Mouse (Mus musculus) forebrain, embryonic 16.5 days (tissue): ENCODE measurements around the gene Lrrc29. TPM values are rescaled to one million over a fixed set of nuclear protein-coding genes. Genes with fewer than 3 reads are reported as not detected.

Experiments
- ATAC-seq: fragments of 200-750 bp; cut with Nextera tagmentation; 2 replicates; pipeline ENCODE4 v1.8.0; 2017; ENCODE audit warnings: mild to moderate bottlenecking, moderate library complexity
- H3K27ac ChIP-seq: fragments of 300-500 bp; sonication (generic); 2 replicates; pipeline ENCODE4 v1.5.1; 2014; ENCODE audit warnings: low read length, control low read depth
- H3K27me3 ChIP-seq: fragments of 300-500 bp; sonication (generic); replicated peaks from 2 replicates; pipeline ENCODE4 v1.6.1; 2014; ENCODE audit warnings: low read length; ENCODE audit not compliant: control insufficient read depth, insufficient read depth
- H3K36me3 ChIP-seq: fragments of 300-500 bp; sonication (generic); 2 replicates; pipeline ENCODE4 v1.6.1; 2014; ENCODE audit not compliant: control insufficient read depth, insufficient read depth
- H3K4me1 ChIP-seq: fragments of 300-500 bp; sonication (generic); replicated peaks from 2 replicates; pipeline ENCODE4 v1.6.1; 2014; ENCODE audit warnings: low read length; ENCODE audit not compliant: control insufficient read depth, insufficient read depth
- H3K4me2 ChIP-seq: fragments of 300-500 bp; sonication (generic); 2 replicates; pipeline ENCODE4 v1.6.1; 2014; ENCODE audit warnings: mild to moderate bottlenecking, low read length, control low read depth
- H3K4me3 ChIP-seq: fragments of 300-500 bp; sonication (generic); replicated peaks from 2 replicates; pipeline ENCODE4 v1.5.1; 2014; ENCODE audit warnings: mild to moderate bottlenecking, low read length, control low read depth
- H3K9ac ChIP-seq: fragments of 300-500 bp; sonication (generic); replicated peaks from 2 replicates; pipeline ENCODE4 v1.6.1; 2014; ENCODE audit warnings: low read depth, low read length, control low read depth
- H3K9me3 ChIP-seq: fragments of 300-500 bp; sonication (generic); 2 replicates; pipeline ENCODE4 v1.6.1; 2016; ENCODE audit warnings: low read length; ENCODE audit not compliant: control insufficient read depth
- WGBS: fragments of 180-500 bp; shearing (Covaris S2); extraction: QIAGEN DNeasy Blood & Tissue Kit; methylation state at CpG from one replicate; pipeline ENCODE4 v1.1.7; 2014; 5-methylcytosine and 5-hydroxymethylcytosine counted together
- polyA plus RNA-seq: library from polyadenylated mRNA; unstranded; fragments of >200 nt; fragmentation: Nextera tagmentation; extraction: Ambion mirVana; gene quantifications from 2 replicates; pipeline ENCODE4 v1.2.1, GENCODE M21; 2015

The Lrrc29 gene
- polyA plus RNA-seq, 1 experiment from 2014 or later: 0.99 TPM

- no peaks in the 10 kb centered on the region for H3K27me3 ChIP-seq
- H3K9me3 ChIP-seq: no peaks in the 10 kb centered on the region
- 96% methylated on average over 9 of the region's 9 CpGs for WGBS
- no peak overlapping the region for H3K4me2 ChIP-seq
- no peak overlapping the region for H3K9ac ChIP-seq
- H3K36me3 ChIP-seq: peaks cover 26% of the 10 kb centered on the region
- H3K27ac ChIP-seq: no peak overlapping the region
- H3K4me1 ChIP-seq: peaks cover 7% of the 10 kb centered on the region
- no peak for ATAC-seq
- H3K4me3 ChIP-seq: no peak overlapping the region
Measured at GRCm38 (mm10) chr8:105331931-105332330, 5.9 kb upstream of the Lrrc29 start.

- no peak overlapping the region for H3K4me2 ChIP-seq
- H3K27ac ChIP-seq: no peak overlapping the region
- peaks cover 26% of the 10 kb centered on the region for H3K36me3 ChIP-seq
- no peak overlapping the region for H3K4me3 ChIP-seq
- no peak overlapping the region for H3K9ac ChIP-seq
- ATAC-seq: no peak
- no peaks in the 10 kb centered on the region for H3K9me3 ChIP-seq
- H3K4me1 ChIP-seq: peaks cover 9% of the 10 kb centered on the region
- H3K27me3 ChIP-seq: no peaks in the 10 kb centered on the region
- 95% methylated on average over 22 of the region's 22 CpGs for WGBS
Measured at GRCm38 (mm10) chr8:105331469-105331868, 5.4 kb upstream of the Lrrc29 start.

- no peaks in the 10 kb centered on the region for H3K27me3 ChIP-seq
- no peak for ATAC-seq
- H3K4me2 ChIP-seq: no peak overlapping the region
- H3K4me3 ChIP-seq: no peak overlapping the region
- H3K36me3 ChIP-seq: peaks cover 26% of the 10 kb centered on the region
- H3K9me3 ChIP-seq: no peaks in the 10 kb centered on the region
- H3K4me1 ChIP-seq: peaks cover 13% of the 10 kb centered on the region
- H3K27ac ChIP-seq: no peak overlapping the region
- WGBS: 93% methylated on average over 12 of the region's 12 CpGs
- H3K9ac ChIP-seq: no peak overlapping the region
Measured at GRCm38 (mm10) chr8:105330325-105330724, 4.2 kb upstream of the Lrrc29 start.

DNA sequence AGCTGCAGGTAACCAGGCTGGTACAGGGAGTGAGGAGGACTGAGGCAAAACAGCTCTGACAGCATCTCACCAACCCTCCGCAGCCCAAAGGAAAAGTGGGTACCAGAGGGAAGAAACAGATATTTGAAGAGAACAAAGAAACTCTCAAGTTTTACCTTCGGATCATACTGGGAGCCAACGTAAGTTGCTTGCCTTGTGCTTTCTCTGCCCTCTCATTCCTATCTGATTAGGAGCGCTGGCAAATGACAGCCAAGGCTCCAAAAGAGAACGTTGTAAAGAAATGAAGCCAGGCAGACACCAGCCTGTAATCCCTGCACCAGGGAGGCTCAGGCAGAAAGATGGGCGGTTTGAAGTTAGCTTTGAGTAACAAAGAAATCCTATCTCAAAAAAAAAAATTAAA, 890 bp upstream of the Lrrc29 start:
- peaks cover 26% of the 10 kb centered on the region for H3K36me3 ChIP-seq
- no peak overlapping the region for H3K27ac ChIP-seq
- no peaks in the 10 kb centered on the region for H3K27me3 ChIP-seq
- peak overlapping the region; percentile 93 for H3K9ac ChIP-seq
- 36% methylated on average over 6 of the region's 6 CpGs for WGBS
- H3K9me3 ChIP-seq: no peaks in the 10 kb centered on the region
- peaks cover 21% of the 10 kb centered on the region for H3K4me1 ChIP-seq
- peak overlapping the region; percentile 79 for H3K4me2 ChIP-seq
- no peak for ATAC-seq
- peak overlapping the region; percentile 91 for H3K4me3 ChIP-seq

DNA sequence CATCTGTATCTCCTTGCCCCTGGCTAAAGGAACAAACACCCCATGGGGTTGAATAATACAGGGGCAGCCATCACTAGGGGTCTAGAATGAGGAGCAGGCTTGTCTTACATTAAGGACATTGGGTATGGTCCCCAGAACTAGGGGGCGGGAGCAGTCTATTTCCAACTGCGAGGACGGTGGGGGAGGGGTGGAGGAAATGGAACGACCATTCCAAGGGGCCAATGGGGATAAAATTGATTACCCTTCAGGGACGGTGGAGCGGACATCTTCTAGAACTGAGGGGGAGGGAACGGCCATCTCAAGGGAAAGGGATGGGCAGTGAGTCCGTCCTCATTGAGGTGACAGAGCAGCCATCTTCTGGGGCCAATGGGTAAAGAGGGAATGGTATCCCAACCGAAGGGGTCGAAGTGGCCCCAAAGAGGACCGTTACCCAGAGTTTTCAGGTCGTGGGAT, 411 bp downstream of the Lrrc29 start:
- peaks cover 15% of the 10 kb centered on the region for H3K36me3 ChIP-seq
- no peaks in the 10 kb centered on the region for H3K27me3 ChIP-seq
- H3K4me2 ChIP-seq: peak overlapping the region; percentile 76
- H3K9me3 ChIP-seq: no peaks in the 10 kb centered on the region
- peak overlapping the region; percentile 93 for H3K9ac ChIP-seq
- H3K4me1 ChIP-seq: peaks cover 21% of the 10 kb centered on the region
- WGBS: 1% methylated on average over 12 of the region's 12 CpGs
- peak overlapping the region; percentile 63; the same call in 1 of the 2 replicates for H3K27ac ChIP-seq
- peak overlapping the region; percentile 91 for H3K4me3 ChIP-seq
- no peak; the same call in none of the 2 replicates for ATAC-seq

- no peak for ATAC-seq
- H3K9ac ChIP-seq: no peak overlapping the region
- no peak overlapping the region for H3K4me2 ChIP-seq
- H3K4me3 ChIP-seq: no peak overlapping the region
- peaks cover 21% of the 10 kb centered on the region for H3K4me1 ChIP-seq
- H3K36me3 ChIP-seq: peaks cover 4% of the 10 kb centered on the region; the same call in 1 of the 2 replicates
- H3K27me3 ChIP-seq: no peaks in the 10 kb centered on the region
- 87% methylated on average over 4 of the region's 4 CpGs for WGBS
- H3K27ac ChIP-seq: no peak overlapping the region
- no peaks in the 10 kb centered on the region for H3K9me3 ChIP-seq
Measured at GRCm38 (mm10) chr8:105323183-105323582, 2.9 kb downstream of the Lrrc29 start.

DNA sequence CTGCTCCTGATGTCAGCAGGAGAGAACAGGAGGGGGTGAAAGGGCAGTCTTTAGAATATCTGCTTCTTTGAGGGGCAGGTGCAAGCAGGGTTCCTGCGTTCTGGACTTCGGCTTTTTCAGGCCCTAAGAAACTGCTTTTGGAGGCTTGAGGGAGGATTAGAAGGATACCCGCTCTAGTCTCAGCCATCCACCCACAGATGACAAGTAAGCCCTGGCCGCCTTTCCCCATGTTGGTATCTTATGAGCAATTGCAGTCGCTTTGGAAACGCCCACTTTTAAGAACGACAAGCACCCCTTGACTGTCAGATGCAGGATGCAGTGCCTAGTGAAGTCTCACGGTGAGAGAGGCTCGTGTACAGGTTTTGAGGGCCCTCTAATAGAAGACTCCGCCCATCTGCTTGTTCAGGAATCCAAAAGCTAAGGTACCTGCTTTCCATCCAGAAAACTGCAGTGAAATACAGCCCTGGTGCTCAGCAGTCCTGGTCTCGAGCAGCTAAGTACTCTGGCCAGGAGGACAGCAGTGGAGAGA, 7.4 kb downstream of the Lrrc29 start:
- WGBS: 84% methylated on average over 11 of the region's 11 CpGs
- no peak for ATAC-seq
- H3K36me3 ChIP-seq: peaks cover 8% of the 10 kb centered on the region; the same call in 1 of the 2 replicates

DNA sequence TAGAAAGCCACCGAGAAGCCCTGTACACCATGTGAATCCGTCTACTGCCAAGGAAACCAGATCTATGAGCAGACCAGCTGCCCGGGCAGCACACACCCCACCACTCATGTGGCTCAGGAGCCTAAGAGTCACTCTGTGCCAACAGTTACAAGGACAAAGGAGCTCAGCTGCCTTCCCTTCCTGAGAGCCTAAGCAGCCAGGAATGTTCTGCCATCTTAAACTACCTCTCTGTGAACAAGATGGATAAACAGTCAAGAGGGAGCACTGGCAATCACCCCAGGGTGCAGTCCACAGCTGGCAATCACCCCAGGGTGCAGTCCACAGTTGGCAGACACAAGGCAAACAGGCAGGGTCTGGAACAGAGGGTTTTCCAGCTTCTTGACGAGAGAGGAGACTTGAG, 8.1 kb downstream of the Lrrc29 start:
- Histone ChIP-seq H3K9ac (no peak overlapping the region), H3K9me3 (no peaks in the 10 kb centered on the region), H3K27ac (no peak overlapping the region), H3K36me3 (peaks cover 8% of the 10 kb centered on the region; the same call in 1 of the 2 replicates), H3K4me3 (no peak overlapping the region), H3K4me2 (no peak overlapping the region), H3K27me3 (no peaks in the 10 kb centered on the region), H3K4me1 (no peaks in the 10 kb centered on the region)
- ATAC-seq: no peak
- WGBS: 91% methylated on average over 4 of the region's 4 CpGs

More for the DNA sequence above, 7.4 kb downstream of the Lrrc29 start:
- no peak overlapping the region for H3K4me2 ChIP-seq
- H3K4me3 ChIP-seq: no peak overlapping the region
- H3K9me3 ChIP-seq: no peaks in the 10 kb centered on the region
- H3K9ac ChIP-seq: no peak overlapping the region
- H3K4me1 ChIP-seq: no peaks in the 10 kb centered on the region
- H3K27ac ChIP-seq: no peak overlapping the region
- H3K27me3 ChIP-seq: no peaks in the 10 kb centered on the region

DNA sequence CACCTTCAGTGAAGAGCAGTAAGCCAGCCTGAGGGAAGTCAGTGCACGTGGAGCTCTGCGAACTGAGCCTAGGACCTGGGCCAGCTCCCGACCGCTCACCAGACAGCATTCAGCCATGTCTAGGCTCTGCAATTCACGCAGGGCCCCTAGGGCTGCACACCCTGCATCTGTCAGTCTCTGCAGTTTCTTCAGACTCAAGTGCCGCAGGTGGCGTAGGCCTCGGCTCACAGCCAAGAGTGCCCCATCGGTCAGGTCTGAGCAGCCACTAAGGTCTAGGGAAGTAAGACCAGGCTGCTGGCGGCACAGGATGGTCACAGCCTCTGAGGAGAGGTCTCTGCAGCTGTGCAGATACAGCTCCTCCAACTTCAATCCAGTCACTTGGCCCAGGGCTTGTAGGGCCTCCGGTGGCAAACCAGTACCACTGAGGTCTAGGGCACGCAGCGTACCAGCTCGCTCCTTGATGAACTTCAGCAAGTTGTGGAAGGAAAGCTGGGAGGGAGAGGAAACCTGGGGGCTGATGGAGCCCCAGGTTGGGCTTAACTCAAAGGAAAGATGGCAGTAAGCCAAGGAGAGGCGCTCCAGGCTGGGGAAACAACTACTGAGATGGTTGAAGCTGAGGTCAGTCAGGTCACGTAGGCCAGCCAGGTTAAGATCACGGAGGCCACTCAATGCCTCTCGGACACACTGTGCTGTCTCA, 10.9 kb downstream of the Lrrc29 start:
- no peak for ATAC-seq
- Histone ChIP-seq H3K4me2 (no peak overlapping the region), H3K36me3 (peaks cover 11% of the 10 kb centered on the region; the same call in 1 of the 2 replicates), H3K4me3 (no peak overlapping the region), H3K4me1 (no peaks in the 10 kb centered on the region), H3K9ac (no peak overlapping the region), H3K9me3 (no peaks in the 10 kb centered on the region), H3K27me3 (no peaks in the 10 kb centered on the region), H3K27ac (no peak overlapping the region)
- 93% methylated on average over 18 of the region's 18 CpGs for WGBS
